Mouse (Mus musculus): ENCODE results near the gene Nrxn1. TPM values are rescaled to one million over a fixed set of nuclear protein-coding genes. Genes with fewer than 3 reads are reported as not detected.

Gene Nrxn1
- polyA plus RNA-seq, 1 experiment, result 0.56 TPM

DNA sequence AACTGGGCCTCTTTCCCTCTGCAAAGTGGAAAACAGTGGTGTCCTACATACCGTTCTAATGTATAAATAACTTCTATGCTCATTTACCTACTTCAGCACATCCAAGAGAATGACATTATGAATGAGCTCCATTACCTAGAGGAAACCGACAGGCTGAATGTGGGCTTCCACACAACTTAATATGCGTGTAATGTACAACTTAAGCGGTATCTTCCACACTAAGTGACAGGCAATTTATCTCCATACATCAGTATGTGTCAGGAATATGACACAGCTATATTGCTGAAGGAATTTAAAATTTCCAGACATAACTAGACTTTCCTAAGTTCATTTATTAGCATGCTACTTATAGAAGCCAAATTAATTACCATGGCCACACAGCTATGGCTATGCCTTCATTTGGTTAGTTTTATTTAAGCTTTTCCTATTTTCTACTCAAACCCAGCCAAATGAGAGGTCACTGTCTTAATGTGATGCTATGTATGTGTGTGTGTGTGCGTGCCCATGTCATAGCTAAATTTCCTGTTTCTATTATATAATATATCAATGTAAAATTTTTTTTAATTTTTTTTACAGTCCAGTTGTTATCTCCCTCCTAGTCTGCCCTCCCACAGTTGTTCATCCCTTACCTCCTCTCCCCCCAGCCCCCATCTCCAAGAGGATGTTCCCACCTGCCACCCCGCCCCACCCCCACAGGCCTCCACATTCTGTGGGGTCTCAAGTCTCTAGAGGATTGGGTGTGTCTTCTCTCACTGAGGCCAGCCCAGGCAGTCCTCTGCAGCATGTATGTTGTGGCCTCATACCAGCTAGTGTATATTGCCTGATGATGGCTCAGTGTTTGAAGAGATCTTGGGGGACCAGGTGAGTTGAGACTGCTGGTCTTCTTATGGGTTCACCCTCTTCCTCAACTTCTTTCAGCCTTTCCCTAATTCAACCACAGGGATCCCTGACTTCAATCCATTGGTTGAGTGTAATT, 186.5 kb downstream of the Nrxn1 start:
- 84% methylated on average over 6 of the region's 6 CpGs for WGBS
- no peak for DNase-seq
- Histone ChIP-seq H3K36me3 (ENCODE audit: control insufficient read depth, insufficient read depth, low read length) (no peaks in the 10 kb centered on the region), H3K4me1 (ENCODE audit: control insufficient read depth, insufficient read depth, low read length) (no peaks in the 10 kb centered on the region), H3K27me3 (replicated peaks; ENCODE audit: control insufficient read depth, insufficient read depth, low read length) (no peaks in the 10 kb centered on the region), H3K4me3 (ENCODE audit: insufficient read depth, low read depth, low read length) (no peak overlapping the region), H3K27ac (ENCODE audit: insufficient read depth, low read depth, low read length) (no peak overlapping the region)
- TF ChIP-seq CTCF (conservative IDR thresholded peaks at IDR 0.05; ENCODE audit: insufficient read depth, insufficient read length, low read depth, low read length) (no peak), POLR2A (IDR thresholded peaks at IDR 0.05; ENCODE audit: low read depth, low read length) (no peak)

DNA sequence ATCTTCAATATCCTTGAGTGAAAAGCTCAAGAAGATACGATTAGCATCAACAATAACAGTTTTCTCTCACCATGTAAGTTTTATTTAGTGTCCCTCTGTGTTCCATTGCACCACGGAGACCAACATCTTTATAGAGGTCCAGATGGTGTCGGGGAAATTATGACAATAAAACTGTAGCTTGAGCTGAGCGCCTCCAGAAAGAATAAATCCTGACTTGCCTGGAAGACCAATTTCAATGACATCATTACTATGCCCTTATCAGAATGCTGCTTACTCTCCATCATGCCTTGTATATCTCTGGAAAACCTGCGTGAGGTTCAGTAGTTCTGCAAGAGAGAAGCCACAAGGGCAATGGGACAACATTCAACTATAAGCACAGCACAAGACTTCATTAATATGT, 187.7 kb downstream of the Nrxn1 start:
- no peaks in the 10 kb centered on the region for H3K36me3 ChIP-seq (ENCODE audit: control insufficient read depth, insufficient read depth, low read length)
- no peaks in the 10 kb centered on the region for H3K27me3 ChIP-seq (replicated peaks; ENCODE audit: control insufficient read depth, insufficient read depth, low read length)
- TF ChIP-seq POLR2A (IDR thresholded peaks at IDR 0.05; ENCODE audit: low read depth, low read length), result no peak
- no peak for TF ChIP-seq CTCF (conservative IDR thresholded peaks at IDR 0.05; ENCODE audit: insufficient read depth, insufficient read length, low read depth, low read length)
- H3K4me1 ChIP-seq (ENCODE audit: control insufficient read depth, insufficient read depth, low read length), result no peaks in the 10 kb centered on the region
- H3K27ac ChIP-seq (ENCODE audit: insufficient read depth, low read depth, low read length), result no peak overlapping the region
- no peak for DNase-seq
- H3K4me3 ChIP-seq (ENCODE audit: insufficient read depth, low read depth, low read length), result no peak overlapping the region
- 82% methylated on average over 5 of the region's 5 CpGs for WGBS

DNA sequence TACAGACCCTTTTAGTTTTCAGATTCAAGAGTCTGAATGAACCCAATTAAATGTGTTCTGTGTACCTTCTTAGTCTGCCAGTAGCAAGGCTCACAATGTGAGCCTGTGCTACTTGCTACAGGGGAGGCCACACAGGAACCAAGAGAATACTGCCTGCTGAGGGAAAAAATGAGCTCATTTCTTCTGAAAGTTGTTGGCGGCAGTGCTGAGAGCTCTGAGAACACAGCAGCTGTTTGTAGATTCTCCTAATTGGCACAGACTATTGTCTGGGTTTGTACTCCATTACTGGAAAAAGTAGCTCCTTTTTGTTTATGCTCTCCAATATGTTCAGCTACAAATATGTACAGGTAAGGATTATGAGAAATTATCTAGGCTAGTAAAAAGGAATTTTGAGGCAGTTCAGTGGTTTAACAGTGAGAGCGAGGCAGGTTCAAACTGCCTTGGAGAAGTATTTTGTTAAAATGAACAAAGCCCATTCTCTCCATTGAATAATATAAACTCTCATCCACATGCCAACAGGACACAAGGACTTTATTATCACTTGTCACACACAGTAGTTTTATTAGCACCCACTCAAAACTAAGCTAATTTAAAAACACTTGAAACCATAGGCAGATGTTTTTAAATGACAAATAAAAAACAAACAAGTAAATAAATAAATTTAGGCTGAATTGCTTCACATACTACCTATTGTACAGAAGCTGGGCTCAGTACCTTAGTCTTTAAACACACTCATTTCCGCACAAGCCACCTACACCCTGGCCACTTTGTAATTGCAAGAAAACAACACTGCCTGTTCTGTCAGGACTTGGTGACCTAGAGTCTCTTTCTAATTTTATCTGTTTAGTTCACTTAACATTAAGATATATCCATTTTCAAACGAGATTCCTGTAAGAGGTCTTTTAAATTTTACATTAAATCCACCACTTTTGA, 200.3 kb downstream of the Nrxn1 start:
- H3K4me3 ChIP-seq (ENCODE audit: insufficient read depth, low read depth, low read length), result no peak overlapping the region
- no peaks in the 10 kb centered on the region for H3K4me1 ChIP-seq (ENCODE audit: control insufficient read depth, insufficient read depth, low read length)
- TF ChIP-seq CTCF (conservative IDR thresholded peaks at IDR 0.05; ENCODE audit: insufficient read depth, insufficient read length, low read depth, low read length), result no peak
- TF ChIP-seq POLR2A (IDR thresholded peaks at IDR 0.05; ENCODE audit: low read depth, low read length), result no peak
- DNase-seq, result no peak
- WGBS, result 69% methylated on average over 4 of the region's 4 CpGs
- H3K27ac ChIP-seq (ENCODE audit: insufficient read depth, low read depth, low read length), result no peak overlapping the region
- H3K36me3 ChIP-seq (ENCODE audit: control insufficient read depth, insufficient read depth, low read length), result no peaks in the 10 kb centered on the region
- no peaks in the 10 kb centered on the region for H3K27me3 ChIP-seq (replicated peaks; ENCODE audit: control insufficient read depth, insufficient read depth, low read length)

DNA sequence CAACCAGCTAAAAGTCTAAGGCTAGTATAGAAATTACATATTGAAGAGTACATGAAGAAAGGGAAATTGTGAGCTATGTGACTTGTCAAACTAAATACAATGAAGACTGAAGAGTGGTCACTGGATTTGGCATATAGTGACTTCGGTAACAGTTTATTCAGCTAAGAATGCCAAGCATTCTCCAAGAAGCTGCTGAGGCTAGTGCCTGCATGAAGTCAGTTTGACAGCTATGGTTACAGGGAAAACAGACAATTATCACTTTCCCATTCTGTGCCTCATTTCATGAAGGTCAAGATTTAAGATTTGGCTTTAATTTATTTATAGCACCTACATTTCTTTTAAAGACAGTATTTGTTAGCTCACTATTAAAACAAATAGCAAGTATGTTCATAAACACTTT, 201.2 kb downstream of the Nrxn1 start:
- H3K27ac ChIP-seq (ENCODE audit: insufficient read depth, low read depth, low read length), result no peak overlapping the region
- no peak for TF ChIP-seq POLR2A (IDR thresholded peaks at IDR 0.05; ENCODE audit: low read depth, low read length)
- no peak for TF ChIP-seq CTCF (conservative IDR thresholded peaks at IDR 0.05; ENCODE audit: insufficient read depth, insufficient read length, low read depth, low read length)
- 74% methylated on average over 1 of the region's 1 CpGs for WGBS
- H3K36me3 ChIP-seq (ENCODE audit: control insufficient read depth, insufficient read depth, low read length), result no peaks in the 10 kb centered on the region
- no peaks in the 10 kb centered on the region for H3K4me1 ChIP-seq (ENCODE audit: control insufficient read depth, insufficient read depth, low read length)
- no peaks in the 10 kb centered on the region for H3K27me3 ChIP-seq (replicated peaks; ENCODE audit: control insufficient read depth, insufficient read depth, low read length)
- no peak overlapping the region for H3K4me3 ChIP-seq (ENCODE audit: insufficient read depth, low read depth, low read length)
- DNase-seq, result no peak

DNA sequence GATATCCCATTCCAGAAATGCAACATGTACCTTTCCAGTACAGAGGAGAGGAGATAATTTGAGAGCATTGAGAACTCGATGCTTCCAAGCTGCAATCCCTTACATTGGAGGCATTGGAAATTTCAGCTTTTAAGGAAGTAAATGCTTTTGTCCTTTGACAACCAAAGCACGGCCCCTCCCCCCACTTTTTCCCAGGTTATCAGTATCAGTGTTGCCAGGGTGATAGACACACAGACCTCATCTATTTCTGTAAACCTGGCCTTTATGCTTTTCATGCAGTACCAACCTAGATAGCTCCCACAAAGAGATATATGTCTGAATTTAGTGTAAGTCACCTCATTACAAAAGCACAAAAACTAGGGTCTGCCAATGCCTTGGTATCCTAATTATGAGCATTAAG, 235.6 kb downstream of the Nrxn1 start:
- TF ChIP-seq POLR2A (IDR thresholded peaks at IDR 0.05; ENCODE audit: low read depth, low read length), result no peak
- TF ChIP-seq CTCF (conservative IDR thresholded peaks at IDR 0.05; ENCODE audit: insufficient read depth, insufficient read length, low read depth, low read length), result no peak
- H3K27ac ChIP-seq (ENCODE audit: insufficient read depth, low read depth, low read length), result no peak overlapping the region
- H3K36me3 ChIP-seq (ENCODE audit: control insufficient read depth, insufficient read depth, low read length), result no peaks in the 10 kb centered on the region
- H3K4me3 ChIP-seq (ENCODE audit: insufficient read depth, low read depth, low read length), result no peak overlapping the region
- H3K27me3 ChIP-seq (replicated peaks; ENCODE audit: control insufficient read depth, insufficient read depth, low read length), result no peaks in the 10 kb centered on the region
- no peaks in the 10 kb centered on the region for H3K4me1 ChIP-seq (ENCODE audit: control insufficient read depth, insufficient read depth, low read length)
- 68% methylated on average over 2 of the region's 2 CpGs for WGBS
- DNase-seq, result no peak

DNA sequence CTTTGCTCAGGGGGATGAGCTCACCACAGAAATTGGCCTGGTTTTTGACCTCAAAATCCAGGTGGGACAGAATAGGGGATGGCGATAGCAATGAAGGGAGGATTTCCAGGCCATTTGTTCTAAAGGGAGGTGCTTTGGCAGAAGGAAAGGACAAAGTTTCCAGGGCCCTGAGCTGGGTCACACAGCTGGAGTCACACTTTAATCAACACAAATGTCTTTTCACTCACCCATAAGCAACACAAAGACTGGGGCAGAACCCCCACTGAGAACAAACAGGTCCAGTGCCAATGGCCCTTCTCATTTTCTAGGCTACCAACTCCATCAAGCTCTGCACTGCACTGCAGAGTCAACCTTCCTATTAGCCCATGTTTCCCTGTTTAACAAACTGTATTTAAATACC, 249.0 kb downstream of the Nrxn1 start:
- no peaks in the 10 kb centered on the region for H3K4me1 ChIP-seq (ENCODE audit: control insufficient read depth, insufficient read depth, low read length)
- WGBS, result 45% methylated on average over 1 of the region's 1 CpGs
- H3K4me3 ChIP-seq (ENCODE audit: insufficient read depth, low read depth, low read length), result no peak overlapping the region
- H3K36me3 ChIP-seq (ENCODE audit: control insufficient read depth, insufficient read depth, low read length), result no peaks in the 10 kb centered on the region
- DNase-seq, result no peak
- no peak overlapping the region for H3K27ac ChIP-seq (ENCODE audit: insufficient read depth, low read depth, low read length)
- H3K27me3 ChIP-seq (replicated peaks; ENCODE audit: control insufficient read depth, insufficient read depth, low read length), result no peaks in the 10 kb centered on the region
- no peak for TF ChIP-seq POLR2A (IDR thresholded peaks at IDR 0.05; ENCODE audit: low read depth, low read length)
- no peak for TF ChIP-seq CTCF (conservative IDR thresholded peaks at IDR 0.05; ENCODE audit: insufficient read depth, insufficient read length, low read depth, low read length)

All from kidney, adult 2 months (tissue).